10 mouse cellular contexts compared by ENCODE assay signal in genomic region chr15:99344148-99344870, GRCm38 (mm10). TPM values are rescaled to one million over a fixed set of nuclear protein-coding genes. Genes with fewer than 3 reads are reported as not detected.
A peak's percentile ranks its signal among the peaks of the same experiment; 100 is the strongest.
DNase-seq lines count a peak whose midpoint lies in the region; ATAC-seq and TF ChIP-seq lines count a peak whose summit lies in the region.
"Had no signal": no experiment of that assay in that cellular context is flagged by ENCODE, and none has a peak within 500 bp of the region (broad histone marks: within the 10 kb centered on the region; RNA-seq: fewer than 3 reads in every experiment).

No protein-coding gene starts in this region.

- no peaks in the 10 kb centered on the region for H3K9me3 ChIP-seq in kidney, embryonic 15.5 days (replicated peaks)
- H3K9me3 ChIP-seq in embryonic facial prominence, embryonic 14.5 days (ENCODE audit: control insufficient read depth, low read length), result no peaks in the 10 kb centered on the region
- H3K9me3 ChIP-seq in midbrain, embryonic 16.5 days (replicated peaks; ENCODE audit: control insufficient read depth, low read length, poor library complexity, severe bottlenecking), result no peaks in the 10 kb centered on the region
- no peaks in the 10 kb centered on the region for H3K9me3 ChIP-seq in liver, postnatal 0 days (ENCODE audit: low read length)
- H3K9me3 ChIP-seq: G1E had no signal

- 56% methylated on average over 8 of the region's 8 CpGs for WGBS in kidney, embryonic 15.5 days
- 40% methylated on average over 8 of the region's 8 CpGs for WGBS in embryonic facial prominence, embryonic 14.5 days
- WGBS in midbrain, embryonic 16.5 days, result 66% methylated on average over 8 of the region's 8 CpGs
- 63% methylated on average over 8 of the region's 8 CpGs for WGBS in liver, postnatal 0 days (ENCODE audit: insufficient replicate concordance)

- ATAC-seq in kidney, embryonic 15.5 days (replicated peaks; ENCODE audit: low FRiP score), result no peak
- ATAC-seq in embryonic facial prominence, embryonic 14.5 days (ENCODE audit: low read depth), result 0 out of 2 replicates have a peak, but pooled peaks have one; percentile 34
- ATAC-seq in midbrain, embryonic 16.5 days, result no peak
- no peak for ATAC-seq in liver, postnatal 0 days

- H3K4me2 ChIP-seq in kidney, embryonic 15.5 days, result no peak overlapping the region
- peak overlapping the region; percentile 23; the same call in 1 of the 2 replicates for H3K4me2 ChIP-seq in embryonic facial prominence, embryonic 14.5 days (ENCODE audit: low read depth, low read length)
- H3K4me2 ChIP-seq in midbrain, embryonic 16.5 days (ENCODE audit: low read length), result no peak overlapping the region
- H3K4me2 ChIP-seq in liver, postnatal 0 days (ENCODE audit: low read depth, low read length), result no peak overlapping the region
- H3K4me2 ChIP-seq: liver, embryonic 11.5 days had no signal

- H3K4me3 ChIP-seq in kidney, embryonic 15.5 days (replicated peaks), result no peak overlapping the region
- no peak overlapping the region for H3K4me3 ChIP-seq in embryonic facial prominence, embryonic 14.5 days (ENCODE audit: low read depth, low read length)
- no peak overlapping the region for H3K4me3 ChIP-seq in midbrain, embryonic 16.5 days (ENCODE audit: low read depth, low read length)
- no peak overlapping the region for H3K4me3 ChIP-seq in liver, postnatal 0 days (ENCODE audit: low read depth, low read length)

- H3K9ac ChIP-seq in kidney, embryonic 15.5 days, result no peak overlapping the region
- peak overlapping the region; percentile 44 for H3K9ac ChIP-seq in embryonic facial prominence, embryonic 14.5 days (ENCODE audit: low read depth, low read length)
- no peak overlapping the region for H3K9ac ChIP-seq in midbrain, embryonic 16.5 days (ENCODE audit: low read depth, low read length)
- no peak overlapping the region for H3K9ac ChIP-seq in liver, postnatal 0 days (replicated peaks)

- no peaks in the 10 kb centered on the region for H3K36me3 ChIP-seq in kidney, embryonic 15.5 days
- H3K36me3 ChIP-seq in embryonic facial prominence, embryonic 14.5 days (ENCODE audit: control insufficient read depth, insufficient read depth, low read length), result no peaks in the 10 kb centered on the region
- no peaks in the 10 kb centered on the region for H3K36me3 ChIP-seq in midbrain, embryonic 16.5 days (ENCODE audit: control insufficient read depth, insufficient read depth, low read length)
- no peaks in the 10 kb centered on the region for H3K36me3 ChIP-seq in liver, postnatal 0 days (replicated peaks; ENCODE audit: insufficient read depth, low read length)
- H3K36me3 ChIP-seq: G1E had no signal

- no peak for TF ChIP-seq EP300 in liver, postnatal 0 days (IDR thresholded peaks at IDR 0.05; ENCODE audit: low read depth)

- peaks cover 72% of the 10 kb centered on the region for H3K4me1 ChIP-seq in kidney, embryonic 15.5 days
- peaks cover 45% of the 10 kb centered on the region for H3K4me1 ChIP-seq in embryonic facial prominence, embryonic 14.5 days (ENCODE audit: control insufficient read depth, insufficient read depth, low read length)
- H3K4me1 ChIP-seq in midbrain, embryonic 16.5 days (ENCODE audit: control insufficient read depth, insufficient read depth, low read length), result no peaks in the 10 kb centered on the region; the same call in 1 of the 2 replicates
- H3K4me1 ChIP-seq in liver, postnatal 0 days (ENCODE audit: insufficient read depth), result peaks cover 47% of the 10 kb centered on the region

- H3K27me3 ChIP-seq in kidney, embryonic 15.5 days, result no peaks in the 10 kb centered on the region
- H3K27me3 ChIP-seq in embryonic facial prominence, embryonic 14.5 days (replicated peaks; ENCODE audit: control insufficient read depth, insufficient read depth, low read length), result no peaks in the 10 kb centered on the region
- H3K27me3 ChIP-seq in midbrain, embryonic 16.5 days (ENCODE audit: control insufficient read depth, insufficient read depth, low read depth, low read length), result no peaks in the 10 kb centered on the region
- no peaks in the 10 kb centered on the region for H3K27me3 ChIP-seq in liver, postnatal 0 days (ENCODE audit: insufficient read depth, low read length)

- intact Hi-C loops in heart, postnatal 25 days (cut with DNase I), result no loop called here

- H3K27ac ChIP-seq in kidney, embryonic 15.5 days, result peak overlapping the region; percentile 75
- H3K27ac ChIP-seq in embryonic facial prominence, embryonic 14.5 days (replicated peaks; ENCODE audit: low read depth, low read length), result peak overlapping the region; percentile 83
- peak overlapping the region; percentile 65 for H3K27ac ChIP-seq in midbrain, embryonic 16.5 days (ENCODE audit: low read length)
- no peak overlapping the region for H3K27ac ChIP-seq in liver, postnatal 0 days (ENCODE audit: low read depth)

- DNase-seq in kidney, adult 8-10 months, result no peak
- peak; percentile 61 for DNase-seq in embryonic facial prominence, embryonic 14.5 days (ENCODE audit: low spot score)
- peak; percentile 62 for DNase-seq in heart, postnatal 25 days (ENCODE audit: low spot score)
- no peak for DNase-seq in ovary, postnatal 36 days (ENCODE audit: low spot score)
- DNase-seq in liver, postnatal 0 days, result no peak
- no peak for DNase-seq in retina, embryonic 14.5 days (ENCODE audit: low spot score)

- no peak for TF ChIP-seq CTCF in liver, postnatal 0 days (IDR thresholded peaks at IDR 0.05; ENCODE audit: low read depth)

RNA-seq across cellular contexts. Expression of gene Fmnl3, which starts 26.0 kb away (rescaled TPM):
- polyA plus RNA-seq in kidney, embryonic 15.5 days (2015; fragmentation: Nextera tagmentation; extraction: Ambion mirVana), result 31.7 and 32.4 TPM in 2 replicates
- 18.5 and 21.5 TPM in 2 replicates for polyA plus RNA-seq in embryonic facial prominence, embryonic 14.5 days (2014; fragmentation: Nextera tagmentation; extraction: Ambion mirVana)
- total RNA-seq in heart, postnatal 25 days (2021), result 10 to 100 TPM; 20.1 to 21.1 TPM
- 7.9 and 8.0 TPM in 2 replicates for polyA plus RNA-seq in midbrain, embryonic 16.5 days (2015; fragmentation: Nextera tagmentation; extraction: Ambion mirVana)
- 2.2 and 2.4 TPM in 2 replicates for polyA plus RNA-seq in liver, postnatal 0 days (2015; fragmentation: Nextera tagmentation; extraction: Ambion mirVana)

RNA-seq across cellular contexts. Expression of gene Tmbim6, which starts 48.4 kb away (rescaled TPM):
- polyA plus RNA-seq in kidney, embryonic 15.5 days (2015; fragmentation: Nextera tagmentation; extraction: Ambion mirVana), result 502 and 516 TPM in 2 replicates
- 300 and 310 TPM in 2 replicates for polyA plus RNA-seq in embryonic facial prominence, embryonic 14.5 days (2014; fragmentation: Nextera tagmentation; extraction: Ambion mirVana)
- total RNA-seq in heart, postnatal 25 days (2021), result 100 to 1,000 TPM; 207 to 215 TPM
- 279 and 310 TPM in 2 replicates for polyA plus RNA-seq in midbrain, embryonic 16.5 days (2015; fragmentation: Nextera tagmentation; extraction: Ambion mirVana)
- polyA plus RNA-seq in liver, postnatal 0 days (2015; fragmentation: Nextera tagmentation; extraction: Ambion mirVana), result 566 and 586 TPM in 2 replicates

RNA-seq across cellular contexts. Expression of gene Fam186b, which starts 48.6 kb away (rescaled TPM):
- polyA plus RNA-seq in kidney, embryonic 15.5 days (2015; fragmentation: Nextera tagmentation; extraction: Ambion mirVana), result 0.21 and 0.43 TPM in 2 replicates
- 0.06 and 0.14 TPM in 2 replicates for polyA plus RNA-seq in embryonic facial prominence, embryonic 14.5 days (2014; fragmentation: Nextera tagmentation; extraction: Ambion mirVana)
- not detected for total RNA-seq in heart, postnatal 25 days (2021)
- polyA plus RNA-seq in midbrain, embryonic 16.5 days (2015; fragmentation: Nextera tagmentation; extraction: Ambion mirVana), result 0.53 and 0.73 TPM in 2 replicates
- polyA plus RNA-seq in liver, postnatal 0 days (2015; fragmentation: Nextera tagmentation; extraction: Ambion mirVana), result not detected in 2 replicates
- total RNA-seq: G1E had no signal
- polyA plus RNA-seq: G1E had no signal

RNA-seq across cellular contexts. Expression of gene Prpf40b, which starts 49.4 kb away (rescaled TPM):
- 56.4 and 66.5 TPM in 2 replicates for polyA plus RNA-seq in kidney, embryonic 15.5 days (2015; fragmentation: Nextera tagmentation; extraction: Ambion mirVana)
- polyA plus RNA-seq in embryonic facial prominence, embryonic 14.5 days (2014; fragmentation: Nextera tagmentation; extraction: Ambion mirVana), result 40.1 and 42.2 TPM in 2 replicates
- 10 to 100 TPM; 20.2 to 20.7 TPM for total RNA-seq in heart, postnatal 25 days (2021)
- 122 and 130 TPM in 2 replicates for polyA plus RNA-seq in midbrain, embryonic 16.5 days (2015; fragmentation: Nextera tagmentation; extraction: Ambion mirVana)
- 7.1 and 8.6 TPM in 2 replicates for polyA plus RNA-seq in liver, postnatal 0 days (2015; fragmentation: Nextera tagmentation; extraction: Ambion mirVana)

Comparison
In these comparisons a context has a peak if more than half of its experiments do, and no peak if none do; other contexts are left out.
1. DNase-seq: peak in embryonic facial prominence, embryonic 14.5 days (single experiment) and heart, postnatal 25 days (single experiment); none in kidney, adult 8-10 months (0 of 2), ovary, postnatal 36 days (single experiment), liver, postnatal 0 days (single experiment) and retina, embryonic 14.5 days (single experiment).